Mouse (Mus musculus) CD4-positive, CD25-positive, alpha-beta regulatory T cell, adult 2 months (primary cell): Measurements from ENCODE around the gene Mier1.
A peak's percentile ranks its signal among the peaks of the same experiment; 100 is the strongest.
"Not testable (repeated sequence)": the region's sequence is repeated elsewhere in the genome, so short reads cannot be mapped to it uniquely, and the experiment has no call there.

ENCODE experiments used
- DNase-seq: peaks from one replicate; pipeline ENCODE4 v3.0.0-alpha.2; 2012; ENCODE audit warnings: low read depth, low spot score

The Mier1 gene

GRCm38 (mm10) chr4:103166198-103166597, 52.0 kb downstream of the Mier1 start:
- not testable (repeated sequence) for DNase-seq

- no peak for DNase-seq
These were observed 57.1 kb downstream of the Mier1 start for GRCm38 (mm10) chr4:103171256-103171655.

DNA sequence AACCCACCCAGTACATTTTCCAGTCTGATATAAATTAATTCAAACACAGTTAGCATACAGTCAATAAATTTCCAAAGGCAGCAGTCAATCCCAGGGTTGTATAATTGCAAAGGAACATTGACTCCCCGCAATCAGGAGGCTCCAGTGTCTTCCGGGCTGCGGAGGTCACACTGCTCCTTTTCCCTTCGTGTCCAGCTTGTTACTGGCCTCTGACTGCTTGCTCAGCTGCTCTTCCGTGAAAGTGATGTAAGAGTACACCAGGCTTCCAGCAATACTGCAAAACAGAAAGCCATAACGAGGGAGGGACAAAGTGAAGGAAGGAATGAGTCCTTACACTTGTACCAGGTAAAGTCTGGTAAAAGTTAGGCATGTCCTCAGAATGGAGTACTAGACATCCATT, 59.3 kb downstream of the Mier1 start:
- no peak for DNase-seq

GRCm38 (mm10) chr4:103174001-103174400, 59.8 kb downstream of the Mier1 start:
- DNase-seq, result no peak

- no peak for DNase-seq
These were observed 63.5 kb downstream of the Mier1 start for GRCm38 (mm10) chr4:103177681-103178080.

- no peak for DNase-seq
These were observed 64.6 kb downstream of the Mier1 start for GRCm38 (mm10) chr4:103178635-103179318.

GRCm38 (mm10) chr4:103179581-103179980, 65.4 kb downstream of the Mier1 start:
- DNase-seq, result no peak

DNA sequence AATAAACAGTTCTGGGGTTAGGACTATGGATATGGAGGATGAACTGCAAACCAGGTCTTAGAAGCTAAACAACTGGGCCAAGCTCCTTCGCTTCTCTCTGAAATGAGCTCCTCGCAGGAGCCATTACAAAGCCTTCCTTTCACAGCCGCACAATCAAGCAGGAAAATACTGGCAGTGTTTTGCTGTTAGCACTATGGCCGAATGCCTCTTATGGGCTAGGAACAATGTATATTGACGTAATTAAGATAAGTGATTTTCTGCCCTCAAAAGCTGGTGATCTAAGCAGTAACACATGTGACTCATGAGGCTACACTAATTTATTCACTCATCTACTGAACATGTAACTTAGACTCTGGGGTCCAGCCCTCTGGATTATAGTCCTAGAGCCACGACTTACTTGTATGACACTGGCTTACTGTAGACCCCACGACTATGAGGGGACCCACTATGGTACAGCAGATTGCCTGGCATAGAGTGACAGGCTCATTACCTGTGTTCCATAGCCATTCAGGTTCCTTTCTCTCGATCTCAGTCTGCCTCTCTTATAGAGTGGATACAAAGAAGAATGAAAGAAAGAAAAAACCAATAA, 66.2 kb downstream of the Mier1 start:
- no peak for DNase-seq

DNA sequence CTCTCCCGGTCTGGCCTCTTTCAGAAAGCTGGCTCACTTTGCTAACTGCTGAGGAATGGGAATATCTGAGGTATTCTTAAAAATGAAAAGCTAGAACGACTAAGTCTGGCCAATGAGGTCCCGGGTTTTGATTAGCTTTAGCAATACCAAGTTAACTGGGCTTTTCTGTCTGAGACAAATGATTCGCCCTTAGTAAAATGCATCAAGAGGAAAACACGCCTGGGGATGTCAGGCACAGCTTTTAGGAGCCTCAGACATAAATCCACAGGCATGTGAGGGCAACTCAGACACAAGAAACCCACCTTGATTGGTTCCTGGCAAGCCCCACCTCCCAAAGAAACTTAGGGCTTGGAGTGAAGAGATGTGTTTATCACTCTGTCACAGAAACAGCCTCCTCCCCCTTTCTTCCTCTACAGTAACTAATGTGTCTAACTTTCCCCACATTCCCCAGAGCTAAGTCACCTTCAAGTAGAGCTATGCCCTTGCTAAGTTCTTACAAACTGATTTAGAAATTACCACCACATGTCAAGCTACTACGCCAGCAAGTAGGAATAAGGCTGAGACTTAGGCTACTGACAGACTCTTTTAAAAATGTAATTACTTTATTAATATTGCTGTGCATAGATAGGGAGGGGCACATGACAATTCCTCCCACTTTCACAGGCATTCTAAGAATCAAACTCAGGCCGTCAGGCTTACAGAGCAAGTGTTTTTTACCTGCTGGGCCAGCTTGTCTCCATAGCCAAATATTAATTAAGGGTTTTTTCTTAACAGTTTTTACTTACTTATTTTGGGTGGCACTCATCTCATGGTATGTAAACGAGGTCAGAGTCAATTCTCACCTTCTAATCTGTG, 74.8 kb downstream of the Mier1 start:
- DNase-seq, result no peak

DNA sequence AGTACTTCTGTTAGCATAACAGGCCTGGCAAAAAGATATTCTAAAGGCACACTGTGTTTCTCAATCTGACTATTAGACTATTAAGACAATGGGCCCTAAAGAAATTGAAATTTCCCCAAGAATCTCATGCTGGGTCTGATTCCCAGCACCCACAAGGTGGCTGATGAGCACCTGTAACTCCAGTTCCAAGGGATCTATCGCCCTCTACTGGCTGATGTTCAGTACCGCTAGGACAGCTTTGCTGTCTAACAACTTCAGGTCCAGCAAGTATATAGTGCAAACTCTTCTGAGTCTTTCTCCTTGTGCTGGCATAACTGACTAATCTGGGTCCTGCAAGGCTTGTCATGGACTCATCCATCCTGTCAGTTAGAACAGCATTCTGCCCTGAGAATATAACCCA, 78.2 kb downstream of the Mier1 start:
- peak; percentile 35 for DNase-seq

- no peak for DNase-seq
These were observed 83.2 kb downstream of the Mier1 start for GRCm38 (mm10) chr4:103197401-103197800.

DNA sequence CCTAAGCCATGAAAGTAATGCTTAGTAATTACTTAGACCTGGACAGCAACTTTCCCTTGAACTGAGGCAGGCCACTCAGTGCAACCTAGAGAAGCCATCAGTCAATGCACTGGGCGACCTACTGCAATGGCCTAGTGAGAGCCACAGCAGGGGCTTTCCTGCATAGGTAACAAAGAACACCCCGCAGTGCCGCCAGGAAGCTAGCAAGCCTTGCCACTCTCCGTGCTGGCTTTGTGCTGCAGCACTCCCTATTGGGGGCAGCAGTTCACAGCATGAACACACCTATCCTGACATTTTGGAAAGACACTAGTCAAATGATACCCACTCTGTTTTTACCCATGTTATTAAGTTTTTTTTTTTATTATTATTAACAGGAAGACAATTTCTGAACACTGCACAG, 84.9 kb downstream of the Mier1 start:
- DNase-seq, result peak; percentile 48

GRCm38 (mm10) chr4:103200046-103200445, 85.9 kb downstream of the Mier1 start:
- DNase-seq, result no peak

DNA sequence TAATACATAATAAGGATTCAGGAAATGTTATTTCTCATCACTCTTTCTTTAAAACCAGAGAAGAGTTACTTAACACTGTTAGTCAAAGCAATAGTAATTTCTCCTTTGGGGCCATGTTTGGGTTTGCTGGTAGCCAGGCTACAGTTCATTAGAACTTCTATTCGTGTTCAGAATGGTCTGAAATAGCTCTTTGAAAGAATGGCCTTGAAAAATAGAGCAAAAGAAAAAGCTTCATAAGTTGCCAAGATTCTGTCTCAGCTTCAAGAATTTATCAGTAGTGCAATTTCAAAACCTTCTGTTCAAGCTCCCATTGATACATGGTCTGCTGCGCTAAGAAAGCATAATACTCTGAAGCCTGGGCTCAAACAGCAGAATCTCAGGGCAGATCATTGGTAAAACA, 89.5 kb downstream of the Mier1 start:
- DNase-seq, result no peak

DNA sequence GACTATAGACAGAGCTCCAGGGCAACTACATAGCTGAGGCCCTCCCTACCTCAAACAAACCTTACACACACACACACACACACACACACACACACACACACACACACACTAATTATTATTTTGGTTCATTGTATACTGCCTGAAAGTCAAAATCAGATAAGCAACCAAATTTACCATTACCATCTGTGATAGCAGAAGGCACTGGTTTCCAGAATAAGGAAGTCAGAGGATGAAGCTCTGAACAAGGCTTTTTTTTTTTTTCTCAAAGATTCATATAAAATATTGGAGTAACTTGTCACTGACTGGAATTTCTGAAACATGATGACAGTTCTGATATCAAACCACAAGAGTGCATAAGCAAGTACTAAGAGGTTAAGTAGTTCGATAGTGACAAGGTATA, 94.4 kb downstream of the Mier1 start:
- DNase-seq, result no peak

DNA sequence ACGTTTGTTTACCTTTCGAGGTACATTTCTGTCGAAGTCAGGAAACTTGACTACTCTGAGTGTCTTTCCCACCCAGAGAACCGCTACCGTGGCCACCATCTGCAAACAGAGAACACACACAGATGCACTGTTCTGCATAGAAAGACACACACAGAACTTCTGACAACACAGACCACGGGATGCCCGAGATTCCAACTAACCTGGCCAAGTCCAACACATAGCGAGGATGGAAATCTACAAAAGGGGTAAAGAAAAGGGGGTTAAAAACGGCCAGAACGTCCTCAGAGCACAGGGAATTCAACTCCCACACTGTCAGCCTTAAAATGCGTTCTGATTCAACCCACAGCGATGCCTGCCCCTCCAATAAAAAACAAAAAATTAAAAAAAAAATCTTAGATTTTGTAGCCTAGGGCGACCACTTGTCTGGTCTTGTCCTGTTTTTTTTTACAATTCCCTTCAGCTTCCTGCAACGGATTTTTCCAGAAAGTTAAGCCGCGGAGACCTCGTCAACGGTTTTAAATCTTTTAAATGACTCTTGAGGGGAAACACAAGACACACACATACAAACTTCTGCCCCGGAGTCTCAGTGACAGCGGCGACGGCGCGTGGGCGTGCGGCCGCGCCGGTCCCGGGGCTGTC, 99.8 kb downstream of the Mier1 start:
- DNase-seq, result peak; percentile 70

GRCm38 (mm10) chr4:103214498-103214924, 100.3 kb downstream of the Mier1 start:
- DNase-seq, result peak; percentile 84
